Mouse (Mus musculus): ENCODE data around the gene Dxo.

DNA sequence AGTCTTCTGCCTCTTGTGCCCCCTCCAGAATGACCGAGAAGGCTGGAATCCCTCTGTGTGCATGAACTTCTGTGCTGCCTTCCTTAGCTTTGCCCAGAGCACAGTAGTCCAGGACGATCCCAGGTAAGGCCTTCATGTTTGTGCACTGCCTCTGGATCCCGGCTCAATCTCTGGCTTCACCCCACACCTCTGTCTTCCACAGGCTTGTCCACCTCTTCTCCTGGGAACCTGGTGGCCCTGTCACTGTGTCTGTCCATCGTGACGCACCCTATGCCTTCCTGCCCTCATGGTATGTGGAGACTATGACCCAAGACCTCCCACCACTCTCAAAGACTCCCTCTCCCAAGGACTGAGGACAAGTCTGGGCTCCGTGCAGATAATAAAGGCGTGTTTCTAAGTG lies 2.0 kb downstream of the Dxo start:
- TF ChIP-seq CTCF (conservative IDR thresholded peaks at IDR 0.05; ENCODE audit: low read length) = no peak
- no peak for TF ChIP-seq POU5F1 (IDR thresholded peaks at IDR 0.05; ENCODE audit: borderline replicate concordance, low read length)
- no peak for TF ChIP-seq NANOG (IDR thresholded peaks at IDR 0.05; ENCODE audit: borderline replicate concordance, low read length)

Data from E14TG2a.4 (cell line).